Mouse (Mus musculus): Measurements from ENCODE around the gene Nup210.
"Not testable (repeated sequence)": the region's sequence is repeated elsewhere in the genome, so short reads cannot be mapped to it uniquely, and the experiment has no call there.

The Nup210 gene

GRCm38 (mm10) chr6:91137343-91137956 is 20.8 kb upstream of the Nup210 start:
- DNase-seq, result no peak

- no peak for DNase-seq
Observed at GRCm38 (mm10) chr6:91130856-91131255, 14.2 kb upstream of the Nup210 start.

DNA sequence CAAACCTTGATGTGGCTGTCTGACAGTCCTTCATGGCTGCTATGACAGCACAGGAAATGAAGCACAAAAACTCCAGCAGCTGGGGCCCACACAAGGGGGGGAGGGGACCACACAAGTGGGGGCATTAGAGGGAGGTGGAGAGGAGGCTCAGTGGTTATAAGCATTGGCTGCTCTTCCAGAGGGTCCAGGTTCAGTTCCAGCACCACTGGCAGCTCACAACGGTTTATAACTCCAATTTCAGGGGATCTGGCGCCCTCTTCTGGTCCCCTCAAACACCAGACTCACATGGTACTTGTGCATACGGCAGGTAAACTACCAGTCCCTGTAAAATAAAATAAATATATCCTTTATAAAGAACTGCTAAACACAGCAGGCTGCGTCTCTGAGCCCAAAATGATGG is 12.4 kb upstream of the Nup210 start:
- DNase-seq, result no peak

GRCm38 (mm10) chr6:91125228-91125585 is 8.6 kb upstream of the Nup210 start:
- DNase-seq, result no peak

DNA sequence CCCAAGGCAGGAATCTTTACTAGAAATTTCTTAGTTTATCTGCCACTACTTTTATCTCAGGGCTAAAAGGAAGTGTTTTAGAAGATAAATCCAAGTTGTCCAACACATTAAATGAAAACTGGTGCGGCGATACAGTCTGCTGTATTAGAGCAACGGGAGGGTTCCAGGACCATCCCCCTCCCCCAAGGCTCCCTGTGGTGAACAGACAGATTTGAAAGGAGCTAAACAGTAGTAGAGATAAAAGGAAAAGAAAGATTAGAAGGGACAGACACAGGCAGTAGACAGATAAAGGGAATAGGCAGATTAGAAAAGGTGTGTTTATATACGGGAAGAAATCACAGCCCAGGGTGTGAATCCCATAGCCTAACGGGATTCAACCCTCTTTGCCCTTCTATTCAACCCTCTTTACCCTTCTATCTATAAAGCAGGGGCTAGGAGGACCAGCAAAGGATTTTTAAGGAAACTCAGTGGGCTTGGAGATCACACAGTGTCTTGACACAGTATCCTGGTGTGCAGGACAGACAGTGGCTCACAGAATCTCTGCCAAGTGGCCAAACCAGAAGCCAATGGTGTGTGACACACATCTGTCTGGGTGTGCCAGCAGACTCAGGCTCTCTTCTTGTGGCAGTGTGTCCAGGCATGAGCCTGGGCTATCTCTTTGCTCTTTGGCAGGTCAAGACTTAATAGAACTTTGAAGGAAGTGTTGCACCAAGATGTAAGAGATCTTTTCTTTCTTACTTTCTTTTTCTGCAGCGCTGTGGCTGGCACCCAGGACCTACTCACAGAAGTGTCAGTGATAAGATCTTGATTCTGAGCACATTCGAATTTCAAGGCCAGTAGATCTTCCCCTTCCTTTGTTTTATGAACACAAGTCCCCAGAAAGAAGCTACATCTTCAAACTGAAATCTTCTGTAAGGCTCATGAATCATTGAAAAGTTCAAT is 7.9 kb upstream of the Nup210 start:
- no peak for DNase-seq

DNA sequence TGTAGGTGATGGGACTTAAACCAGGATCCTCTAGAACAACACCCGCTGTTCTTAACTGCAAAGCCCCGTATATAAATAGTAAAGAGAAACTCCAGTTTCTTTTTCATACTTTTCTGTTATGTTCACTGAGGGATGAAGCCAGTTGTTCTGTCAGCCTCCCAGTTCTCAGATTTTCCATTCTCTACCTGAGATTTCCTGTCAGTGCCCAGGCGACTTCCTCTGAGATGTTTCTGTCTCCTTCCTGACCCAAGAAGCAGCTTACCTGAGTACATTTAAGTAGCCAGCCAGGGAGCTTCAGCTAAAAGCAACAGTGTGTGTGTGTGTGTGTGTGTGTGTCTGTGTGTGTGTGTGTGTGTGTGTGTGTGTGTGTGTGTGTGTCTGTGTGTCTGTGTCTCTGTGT is 6.8 kb upstream of the Nup210 start:
- no peak for DNase-seq

GRCm38 (mm10) chr6:91121089-91121488 is 4.5 kb upstream of the Nup210 start:
- DNase-seq, result not testable (repeated sequence)

DNA sequence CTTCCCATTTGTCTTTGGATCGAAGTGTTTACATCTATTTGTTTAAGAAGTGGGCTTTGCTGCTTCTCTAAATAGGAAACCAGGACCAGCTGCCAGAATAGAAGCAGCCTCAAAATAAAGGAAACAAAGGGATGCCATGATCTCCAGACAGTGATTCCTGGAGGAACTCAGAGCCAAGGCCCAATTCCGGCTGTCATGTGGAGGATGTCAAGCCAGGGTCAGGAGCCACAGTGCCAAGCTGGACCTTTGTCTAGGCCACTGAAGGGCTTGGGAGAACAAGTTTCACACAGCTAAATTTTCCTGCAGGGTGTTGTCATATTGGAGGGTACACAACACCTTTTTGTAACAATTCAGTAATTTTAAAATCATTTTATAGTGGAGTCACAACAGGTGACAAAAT is 3.6 kb upstream of the Nup210 start:
- DNase-seq, result peak; percentile 17

DNA sequence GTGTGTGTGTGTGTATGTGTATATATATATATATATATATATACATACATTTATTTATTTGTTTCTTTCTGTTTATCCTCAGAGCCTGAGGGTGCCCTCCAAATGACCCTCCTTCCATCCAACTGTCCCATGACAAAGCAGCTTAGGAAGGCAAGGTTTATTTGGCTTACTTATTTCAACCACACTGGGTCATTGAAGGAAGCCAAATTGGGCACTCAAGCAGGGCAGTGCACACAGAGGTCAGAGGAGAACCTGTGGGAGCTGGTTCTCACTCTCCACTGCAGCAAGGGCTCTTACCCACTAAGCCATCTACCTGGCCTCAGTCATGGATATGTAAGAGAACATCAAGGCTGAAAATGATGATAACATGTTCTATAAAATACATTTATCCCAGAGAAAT is 1.9 kb upstream of the Nup210 start:
- no peak for DNase-seq

DNA sequence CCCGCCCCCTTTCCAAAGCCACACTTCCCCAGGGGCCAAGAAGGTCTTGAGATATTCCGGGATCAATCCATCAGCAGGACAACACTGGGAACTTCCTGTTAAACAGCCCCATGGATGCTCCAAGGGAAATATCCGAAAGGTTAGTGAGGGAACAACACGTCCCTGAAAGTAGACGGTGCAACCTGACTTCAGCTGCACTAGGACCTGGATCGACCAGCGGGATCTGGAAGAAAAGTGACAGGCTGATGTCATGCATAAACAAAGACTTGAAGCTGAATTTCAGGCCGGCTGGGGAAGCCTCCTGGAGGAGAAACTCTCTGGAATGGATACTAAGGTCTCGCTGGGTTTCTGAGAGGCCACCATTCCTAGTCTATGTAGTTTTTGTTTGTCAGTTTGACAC is 520 bp upstream of the Nup210 start:
- DNase-seq, result no peak

DNA sequence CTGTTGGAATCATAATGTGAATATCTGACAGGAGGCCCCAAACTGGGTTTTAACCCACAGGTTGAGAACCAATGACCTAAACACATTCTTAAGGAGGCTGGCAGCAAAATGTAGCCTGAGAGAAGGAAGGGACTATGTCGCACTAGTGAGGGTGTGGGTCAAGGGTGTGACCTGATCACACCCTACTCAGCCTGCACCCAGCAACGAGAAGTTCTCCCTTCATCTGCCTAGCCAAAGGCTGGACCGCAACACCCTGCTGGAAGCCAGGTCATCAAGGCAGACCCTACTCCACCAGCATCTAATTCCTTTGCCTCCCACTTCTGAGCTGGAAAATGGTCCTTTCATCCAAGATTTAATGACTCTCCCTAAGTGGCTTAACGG is 776 bp downstream of the Nup210 start:
- no peak for DNase-seq

DNA sequence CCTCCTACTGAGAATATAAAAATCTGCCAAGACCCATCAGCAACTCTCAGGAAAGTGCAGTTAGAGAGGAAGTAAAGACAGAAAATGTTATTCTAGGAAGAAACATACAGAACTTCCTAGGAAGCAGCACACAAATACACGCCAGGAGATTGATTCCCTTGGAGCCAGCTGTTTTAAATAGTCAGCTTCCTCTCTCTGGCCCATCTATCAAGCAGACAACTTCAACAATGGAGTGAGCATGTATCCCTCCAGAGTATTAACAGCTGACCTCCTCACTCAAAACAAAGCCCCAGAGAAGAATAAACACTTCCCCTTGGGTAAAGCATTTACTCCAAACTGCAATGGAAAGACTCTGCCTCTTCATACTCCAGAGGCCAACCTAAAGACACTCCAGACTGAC is 1.5 kb downstream of the Nup210 start:
- peak; percentile 9 for DNase-seq

- no peak for DNase-seq
Observed at GRCm38 (mm10) chr6:91114716-91115115, 1.9 kb downstream of the Nup210 start.

- DNase-seq, result no peak
Observed at GRCm38 (mm10) chr6:91111954-91112252, 4.7 kb downstream of the Nup210 start.

DNA sequence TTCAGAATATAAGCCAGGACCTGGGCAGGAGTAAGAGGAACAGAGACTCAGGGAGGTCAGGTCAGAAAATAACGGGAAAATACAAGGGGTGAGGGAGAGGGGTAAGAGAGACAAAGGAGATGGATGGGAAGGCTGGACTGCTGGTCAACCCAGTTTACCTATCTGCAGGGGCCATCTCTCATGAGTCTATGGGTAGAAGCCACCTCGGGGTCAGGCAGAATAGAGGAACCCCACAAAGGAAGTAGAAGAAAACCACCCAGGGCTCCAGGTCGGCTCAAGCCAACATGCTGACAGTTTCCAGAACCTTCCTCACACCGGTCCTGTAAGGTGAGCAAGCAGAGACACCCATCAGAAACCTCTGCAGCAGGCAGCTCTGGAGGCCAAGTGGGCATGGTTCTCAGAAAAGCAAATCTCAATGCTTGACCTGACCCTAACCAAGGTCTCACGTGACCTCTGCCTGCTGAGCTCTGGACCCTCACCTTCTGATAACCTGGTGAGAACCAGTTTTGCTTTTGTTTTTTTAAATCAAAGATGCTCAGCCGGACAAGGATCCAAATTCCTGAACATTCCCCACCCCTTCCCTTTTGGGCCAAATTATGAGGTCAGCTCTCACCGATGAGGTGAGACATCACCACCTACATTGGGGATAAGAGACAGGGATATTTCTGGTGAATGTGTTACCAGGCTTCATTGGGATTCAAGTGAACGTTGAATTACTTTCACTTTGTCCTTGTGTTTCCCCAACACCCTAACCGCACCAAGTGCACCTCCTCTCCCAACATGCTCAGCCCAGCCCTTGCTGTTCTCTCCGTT is 5.3 kb downstream of the Nup210 start:
- no peak for DNase-seq

- no peak for DNase-seq
Observed at GRCm38 (mm10) chr6:91110323-91111020, 6.2 kb downstream of the Nup210 start.

DNA sequence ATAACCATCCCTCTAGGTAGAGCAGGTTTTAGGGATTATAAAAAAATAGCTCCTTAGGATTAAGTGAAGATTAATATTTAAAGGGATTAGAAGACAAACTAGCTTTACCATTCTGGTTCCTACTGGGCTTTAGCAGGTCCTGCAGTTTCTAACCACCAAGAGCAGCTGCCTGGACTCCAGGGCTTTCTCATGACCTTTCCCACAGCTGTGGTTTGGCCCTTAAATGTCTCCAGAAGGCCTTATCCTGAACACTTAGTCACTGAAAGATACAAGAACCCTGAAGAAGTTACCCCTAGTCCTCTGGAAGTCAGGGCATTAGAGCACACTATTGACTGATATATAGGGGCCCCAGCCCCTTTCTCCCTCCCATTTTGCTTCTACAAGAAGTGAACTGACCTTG is 7.1 kb downstream of the Nup210 start:
- no peak for DNase-seq

DNA sequence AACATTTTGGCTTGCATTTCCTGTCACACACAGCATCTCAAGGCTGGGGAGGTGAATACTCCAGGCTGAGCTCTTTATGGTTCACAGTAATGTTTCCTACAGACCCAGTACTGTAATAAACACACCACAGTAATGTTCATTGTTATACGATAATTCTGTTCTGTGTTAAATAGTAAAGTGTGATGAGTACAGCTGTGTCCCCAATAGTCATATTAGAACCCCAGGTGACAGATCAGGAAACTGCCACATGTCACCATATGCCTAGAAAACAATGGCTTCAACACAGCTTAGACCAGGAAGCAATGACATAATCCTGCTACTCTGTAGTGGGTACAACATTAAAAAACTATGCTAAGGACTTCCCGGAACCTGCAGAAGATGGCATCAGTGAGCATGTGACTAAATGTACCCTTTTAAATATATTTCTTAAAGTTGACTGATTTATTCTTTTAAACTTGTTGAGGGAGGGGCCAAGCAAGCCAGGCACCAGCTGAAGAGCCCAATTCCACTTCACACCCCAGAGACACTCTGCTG is 7.6 kb downstream of the Nup210 start:
- no peak for DNase-seq

- no peak for DNase-seq
Observed at GRCm38 (mm10) chr6:91108301-91108916, 8.2 kb downstream of the Nup210 start.

DNA sequence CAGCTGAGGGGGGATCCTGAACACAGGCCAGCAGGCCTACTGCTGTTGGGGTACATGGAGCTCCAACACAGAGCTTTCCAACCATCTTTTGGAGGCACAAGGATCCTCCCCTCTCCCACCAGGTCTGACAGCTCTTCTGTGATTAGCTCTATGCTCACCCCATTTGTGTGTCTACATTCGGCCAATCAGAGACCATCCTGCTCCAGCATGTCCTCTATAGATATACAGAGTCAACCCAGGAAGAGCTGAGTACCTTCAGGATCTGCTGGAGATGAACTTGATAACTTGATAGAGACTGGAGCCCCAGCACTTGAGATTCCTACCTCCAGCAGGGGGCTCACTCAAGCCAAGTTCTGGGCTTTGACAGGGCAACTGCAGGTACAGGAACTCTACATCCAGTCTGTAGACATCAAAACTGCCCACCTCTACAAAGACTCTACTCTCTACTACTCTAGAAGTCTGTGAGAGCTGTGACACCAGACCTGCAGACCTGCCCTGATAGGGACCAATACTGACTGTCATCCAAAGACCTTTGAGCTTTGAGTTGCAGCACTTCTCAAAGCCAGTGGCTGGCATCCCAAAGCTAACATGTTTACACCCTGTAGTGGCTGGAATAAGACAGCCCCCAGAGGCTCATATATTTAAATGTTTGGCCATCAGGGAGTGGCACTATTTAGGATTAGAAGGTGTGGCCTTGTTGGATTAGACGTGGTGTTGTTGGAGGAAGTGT is 11.1 kb downstream of the Nup210 start:
- peak; percentile 41 for DNase-seq

DNA sequence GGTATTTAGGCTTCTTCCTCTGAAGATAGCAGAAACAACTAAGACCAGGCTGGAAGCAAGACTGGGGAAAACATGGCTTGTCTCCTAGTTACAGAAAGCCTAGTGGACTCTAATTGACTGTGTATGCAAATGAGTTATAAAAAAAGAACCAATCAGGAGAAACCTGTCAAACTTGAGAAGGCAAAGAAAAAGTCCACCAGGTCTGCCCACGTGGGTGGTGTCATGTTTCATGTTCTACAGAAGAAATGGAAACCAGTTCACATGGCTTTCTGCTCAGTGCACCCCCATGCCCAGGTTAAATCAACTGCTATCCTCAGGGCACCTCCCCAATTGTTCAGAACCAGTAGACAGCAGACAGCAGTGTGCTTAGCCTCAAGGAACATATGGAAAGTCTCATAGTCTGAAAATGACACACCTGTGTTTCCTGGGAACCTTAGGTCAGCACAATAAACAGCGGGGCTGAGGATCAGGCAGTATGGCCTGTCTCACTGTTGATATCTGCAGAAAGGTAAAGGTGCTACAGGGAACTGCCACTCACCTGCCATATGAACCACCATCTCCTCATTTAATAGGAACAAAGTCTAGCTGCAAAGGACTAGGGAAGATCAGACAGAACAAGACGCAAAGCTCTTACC is 11.7 kb downstream of the Nup210 start:
- DNase-seq, result no peak
